8 mouse cellular contexts compared by ENCODE assay signal in genomic region chr8:70898661-70899198, GRCm38 (mm10). TPM values are rescaled to one million over a fixed set of nuclear protein-coding genes. Genes with fewer than 3 reads are reported as not detected.
DNase-seq lines count a peak whose midpoint lies in the region; ATAC-seq and TF ChIP-seq lines count a peak whose summit lies in the region.

No protein-coding gene starts in this region.

- H3K36me3 ChIP-seq in intestine, embryonic 15.5 days = peaks cover 20% of the 10 kb centered on the region
- peaks cover 22% of the 10 kb centered on the region for H3K36me3 ChIP-seq in intestine, postnatal 0 days (ENCODE audit: control insufficient read depth, insufficient read depth)
- peaks cover 31% of the 10 kb centered on the region for H3K36me3 ChIP-seq in ES-Bruce4 (ENCODE audit: control insufficient read depth, insufficient read depth, low read length, poor library complexity, severe bottlenecking)
- peaks cover 19% of the 10 kb centered on the region for H3K36me3 ChIP-seq in forebrain, embryonic 16.5 days (ENCODE audit: control insufficient read depth, insufficient read depth)
- H3K36me3 ChIP-seq in liver, postnatal 0 days (replicated peaks; ENCODE audit: insufficient read depth, low read length) = peaks cover 20% of the 10 kb centered on the region

- no peak for TF ChIP-seq POLR2A in ES-Bruce4 (IDR thresholded peaks at IDR 0.05; ENCODE audit: insufficient read depth, low read length)

- H3K4me1 ChIP-seq in intestine, embryonic 15.5 days (replicated peaks) = peaks cover 11% of the 10 kb centered on the region; the same call in 1 of the 2 replicates
- no peaks in the 10 kb centered on the region for H3K4me1 ChIP-seq in intestine, postnatal 0 days (replicated peaks; ENCODE audit: control insufficient read depth, insufficient read depth, low read length)
- H3K4me1 ChIP-seq in ES-Bruce4 (ENCODE audit: control insufficient read depth, insufficient read depth, low read length) = peaks cover 4% of the 10 kb centered on the region
- peaks cover 18% of the 10 kb centered on the region for H3K4me1 ChIP-seq in forebrain, embryonic 16.5 days (replicated peaks; ENCODE audit: control insufficient read depth, insufficient read depth, low read length)
- H3K4me1 ChIP-seq in liver, postnatal 0 days (ENCODE audit: insufficient read depth) = peaks cover 17% of the 10 kb centered on the region

- H3K27ac ChIP-seq in intestine, embryonic 15.5 days = no peak overlapping the region
- H3K27ac ChIP-seq in intestine, postnatal 0 days (ENCODE audit: low read depth, low read length) = no peak overlapping the region
- H3K27ac ChIP-seq in ES-Bruce4 (ENCODE audit: insufficient read depth, low read length) = no peak overlapping the region
- H3K27ac ChIP-seq in forebrain, embryonic 16.5 days (ENCODE audit: low read length) = no peak overlapping the region
- H3K27ac ChIP-seq in liver, postnatal 0 days (ENCODE audit: low read depth) = 0 out of 2 replicates have a peak overlapping the region, but pooled peaks have one; percentile 29

- no peaks in the 10 kb centered on the region; the same call in none of the 2 replicates for H3K27me3 ChIP-seq in intestine, embryonic 15.5 days (replicated peaks)
- no peaks in the 10 kb centered on the region for H3K27me3 ChIP-seq in intestine, postnatal 0 days (replicated peaks; ENCODE audit: control insufficient read depth, insufficient read depth, low read length)
- no peaks in the 10 kb centered on the region for H3K27me3 ChIP-seq in ES-Bruce4 (ENCODE audit: control insufficient read depth, insufficient read depth, low read length, poor library complexity, severe bottlenecking)
- H3K27me3 ChIP-seq in forebrain, embryonic 16.5 days (replicated peaks; ENCODE audit: control insufficient read depth, insufficient read depth, low read length) = peaks cover 2% of the 10 kb centered on the region
- H3K27me3 ChIP-seq in liver, postnatal 0 days (ENCODE audit: insufficient read depth, low read length) = no peaks in the 10 kb centered on the region

- no peak overlapping the region for H3K4me2 ChIP-seq in intestine, embryonic 15.5 days (replicated peaks)
- H3K4me2 ChIP-seq in intestine, postnatal 0 days (replicated peaks; ENCODE audit: low read depth) = no peak overlapping the region
- no peak overlapping the region; the same call in 1 of the 2 replicates for H3K4me2 ChIP-seq in forebrain, embryonic 16.5 days (ENCODE audit: low read length)
- H3K4me2 ChIP-seq in liver, postnatal 0 days (ENCODE audit: low read depth, low read length) = no peak overlapping the region

- DNase-seq in liver, postnatal 0 days = peak; percentile 28
- DNase-seq in frontal cortex, postnatal 25 days (ENCODE audit: low spot score in 2 of 2) = no peak
- no peak for DNase-seq in adrenal gland, adult 2 months

- peak overlapping the region; percentile 26; the same call in 1 of the 2 replicates for H3K9ac ChIP-seq in intestine, embryonic 15.5 days
- H3K9ac ChIP-seq in intestine, postnatal 0 days (ENCODE audit: low read depth, low read length) = no peak overlapping the region
- H3K9ac ChIP-seq in ES-Bruce4 (ENCODE audit: low read depth, poor library complexity, severe bottlenecking) = peak overlapping the region; percentile 87
- H3K9ac ChIP-seq in forebrain, embryonic 16.5 days (replicated peaks; ENCODE audit: low read depth, low read length) = peak overlapping the region; percentile 38; the same call in 1 of the 2 replicates
- no peak overlapping the region; the same call in 1 of the 2 replicates for H3K9ac ChIP-seq in liver, postnatal 0 days (replicated peaks)

- H3K9me3 ChIP-seq in intestine, embryonic 15.5 days = no peaks in the 10 kb centered on the region
- no peaks in the 10 kb centered on the region for H3K9me3 ChIP-seq in intestine, postnatal 0 days (ENCODE audit: control insufficient read depth)
- no peaks in the 10 kb centered on the region for H3K9me3 ChIP-seq in ES-Bruce4 (replicated peaks; ENCODE audit: control insufficient read depth, insufficient read depth, low read length, poor library complexity, severe bottlenecking)
- no peaks in the 10 kb centered on the region for H3K9me3 ChIP-seq in forebrain, embryonic 16.5 days (ENCODE audit: control insufficient read depth, low read length)
- no peaks in the 10 kb centered on the region for H3K9me3 ChIP-seq in liver, postnatal 0 days (ENCODE audit: low read length)

- no peak for TF ChIP-seq CTCF in intestine, postnatal 0 days (IDR thresholded peaks at IDR 0.05; ENCODE audit: low read depth)
- no peak for TF ChIP-seq CTCF in ES-Bruce4 (IDR thresholded peaks at IDR 0.05; ENCODE audit: low read depth, low read length)
- TF ChIP-seq CTCF in liver, postnatal 0 days (IDR thresholded peaks at IDR 0.05; ENCODE audit: low read depth) = no peak

- ATAC-seq in intestine, embryonic 15.5 days = no peak
- no peak for ATAC-seq in intestine, postnatal 0 days
- ATAC-seq in forebrain, embryonic 16.5 days = no peak
- no peak for ATAC-seq in liver, postnatal 0 days
- ATAC-seq in erythroblast, adult 5-6 weeks (replicated peaks; ENCODE audit: low FRiP score, poor library complexity, severe bottlenecking) = no peak

- H3K4me3 ChIP-seq in intestine, embryonic 15.5 days (replicated peaks) = no peak overlapping the region
- no peak overlapping the region for H3K4me3 ChIP-seq in intestine, postnatal 0 days (ENCODE audit: low read depth, low read length)
- peak overlapping the region; percentile 83; the same call in 1 of the 2 replicates for H3K4me3 ChIP-seq in ES-Bruce4 (ENCODE audit: low read depth, low read length)
- no peak overlapping the region for H3K4me3 ChIP-seq in forebrain, embryonic 16.5 days (replicated peaks; ENCODE audit: low read length)
- no peak overlapping the region for H3K4me3 ChIP-seq in liver, postnatal 0 days (ENCODE audit: low read depth, low read length)

- no peak for TF ChIP-seq EP300 in ES-Bruce4 (IDR thresholded peaks at IDR 0.05; ENCODE audit: insufficient read depth, low read depth, low read length)
- no peak for TF ChIP-seq EP300 in liver, postnatal 0 days (IDR thresholded peaks at IDR 0.05; ENCODE audit: low read depth)

- 44% methylated on average over 2 of the region's 2 CpGs for WGBS in intestine, embryonic 15.5 days
- WGBS in intestine, postnatal 0 days = 50% methylated on average over 2 of the region's 2 CpGs
- 69% methylated on average over 2 of the region's 2 CpGs for WGBS in forebrain, embryonic 16.5 days
- WGBS in liver, postnatal 0 days (ENCODE audit: insufficient replicate concordance) = 31% methylated on average over 2 of the region's 2 CpGs

RNA-seq across cellular contexts. Expression of gene Rpl18a, which starts 1.5 kb away (rescaled TPM):
- polyA plus RNA-seq in intestine, embryonic 15.5 days (2015; fragmentation: Nextera tagmentation; extraction: Ambion mirVana) = 4,170 and 4,400 TPM in 2 replicates
- 2,933 and 2,947 TPM in 2 replicates for polyA plus RNA-seq in intestine, postnatal 0 days (2015; fragmentation: Nextera tagmentation; extraction: Ambion mirVana)
- polyA plus RNA-seq in ES-Bruce4 (2011; ENCODE audit: insufficient read depth, insufficient read length, low read depth, missing spikeins) = 2,473 and 2,707 TPM in 2 replicates
- polyA plus RNA-seq in forebrain, embryonic 16.5 days (2015; fragmentation: Nextera tagmentation; extraction: Ambion mirVana) = 2,480 and 2,641 TPM in 2 replicates
- polyA plus RNA-seq in liver, postnatal 0 days (2015; fragmentation: Nextera tagmentation; extraction: Ambion mirVana) = 2,490 and 2,569 TPM in 2 replicates
- 1,597 and 1,896 TPM in 2 replicates for total RNA-seq in erythroblast, adult 5-6 weeks (2015; ENCODE audit: low replicate concordance)
- total RNA-seq in erythroblast, adult 5-6 weeks (2017; ENCODE audit: low replicate concordance) = 369 and 492 TPM in 2 replicates
- 1,000 to 10,000 TPM; 1,392 to 1,465 TPM for total RNA-seq in adrenal gland, adult 2 months (2021)
- polyA plus RNA-seq in adrenal gland, adult 2 months (2012; rRNA removed) = 4,067 and 4,322 TPM in 2 replicates

RNA-seq across cellular contexts. Expression of gene Slc5a5, which starts 6.2 kb away (rescaled TPM):
- 0.34 and 0.40 TPM in 2 replicates for polyA plus RNA-seq in intestine, embryonic 15.5 days (2015; fragmentation: Nextera tagmentation; extraction: Ambion mirVana)
- 0.20 and 0.52 TPM in 2 replicates for polyA plus RNA-seq in intestine, postnatal 0 days (2015; fragmentation: Nextera tagmentation; extraction: Ambion mirVana)
- polyA plus RNA-seq in ES-Bruce4 (2011; ENCODE audit: insufficient read depth, insufficient read length, low read depth, missing spikeins) = 13.3 TPM in 2 replicates
- 1.6 and 1.9 TPM in 2 replicates for polyA plus RNA-seq in forebrain, embryonic 16.5 days (2015; fragmentation: Nextera tagmentation; extraction: Ambion mirVana)
- polyA plus RNA-seq in liver, postnatal 0 days (2015; fragmentation: Nextera tagmentation; extraction: Ambion mirVana) = not detected in 2 replicates
- not detected in 2 replicates for total RNA-seq in erythroblast, adult 5-6 weeks (2015; ENCODE audit: low replicate concordance)
- total RNA-seq in erythroblast, adult 5-6 weeks (2017; ENCODE audit: low replicate concordance) = 0.17 TPM in 1 of 2 replicates, not detected in the other
- total RNA-seq in adrenal gland, adult 2 months (2021) = under 1 TPM in 1 of 2 experiments, not detected in 1; 0.10 TPM
- 0.12 and 0.26 TPM in 2 replicates for polyA plus RNA-seq in adrenal gland, adult 2 months (2012; rRNA removed)

RNA-seq across cellular contexts. Expression of gene Map1s, which starts 7.0 kb away (rescaled TPM):
- polyA plus RNA-seq in intestine, embryonic 15.5 days (2015; fragmentation: Nextera tagmentation; extraction: Ambion mirVana) = 36.7 and 38.6 TPM in 2 replicates
- polyA plus RNA-seq in intestine, postnatal 0 days (2015; fragmentation: Nextera tagmentation; extraction: Ambion mirVana) = 13.8 and 14.7 TPM in 2 replicates
- polyA plus RNA-seq in ES-Bruce4 (2011; ENCODE audit: insufficient read depth, insufficient read length, low read depth, missing spikeins) = 32.8 and 37.3 TPM in 2 replicates
- polyA plus RNA-seq in forebrain, embryonic 16.5 days (2015; fragmentation: Nextera tagmentation; extraction: Ambion mirVana) = 63.5 and 67.7 TPM in 2 replicates
- 8.3 and 8.7 TPM in 2 replicates for polyA plus RNA-seq in liver, postnatal 0 days (2015; fragmentation: Nextera tagmentation; extraction: Ambion mirVana)
- total RNA-seq in erythroblast, adult 5-6 weeks (2015; ENCODE audit: low replicate concordance) = 2.3 and 4.0 TPM in 2 replicates
- 2.2 and 3.1 TPM in 2 replicates for total RNA-seq in erythroblast, adult 5-6 weeks (2017; ENCODE audit: low replicate concordance)
- total RNA-seq in adrenal gland, adult 2 months (2021) = 10 to 100 TPM; 30.7 to 35.6 TPM
- 100 and 105 TPM in 2 replicates for polyA plus RNA-seq in adrenal gland, adult 2 months (2012; rRNA removed)

RNA-seq across cellular contexts. Expression of gene Ccdc124, which starts 25.0 kb away (rescaled TPM):
- polyA plus RNA-seq in intestine, embryonic 15.5 days (2015; fragmentation: Nextera tagmentation; extraction: Ambion mirVana) = 89.4 and 90.7 TPM in 2 replicates
- 61.7 and 64.3 TPM in 2 replicates for polyA plus RNA-seq in intestine, postnatal 0 days (2015; fragmentation: Nextera tagmentation; extraction: Ambion mirVana)
- polyA plus RNA-seq in ES-Bruce4 (2011; ENCODE audit: insufficient read depth, insufficient read length, low read depth, missing spikeins) = 62.8 and 67.2 TPM in 2 replicates
- 152 and 167 TPM in 2 replicates for polyA plus RNA-seq in forebrain, embryonic 16.5 days (2015; fragmentation: Nextera tagmentation; extraction: Ambion mirVana)
- polyA plus RNA-seq in liver, postnatal 0 days (2015; fragmentation: Nextera tagmentation; extraction: Ambion mirVana) = 34.3 and 37.9 TPM in 2 replicates
- 12.3 and 14.2 TPM in 2 replicates for total RNA-seq in erythroblast, adult 5-6 weeks (2015; ENCODE audit: low replicate concordance)
- 11.7 and 13.4 TPM in 2 replicates for total RNA-seq in erythroblast, adult 5-6 weeks (2017; ENCODE audit: low replicate concordance)
- 10 to 100 TPM; 65.0 TPM for total RNA-seq in adrenal gland, adult 2 months (2021)
- 52.5 and 58.3 TPM in 2 replicates for polyA plus RNA-seq in adrenal gland, adult 2 months (2012; rRNA removed)

RNA-seq across cellular contexts. Expression of gene Kcnn1, which starts 35.7 kb away (rescaled TPM):
- 2.0 TPM in 2 replicates for polyA plus RNA-seq in intestine, embryonic 15.5 days (2015; fragmentation: Nextera tagmentation; extraction: Ambion mirVana)
- 0.17 and 0.30 TPM in 2 replicates for polyA plus RNA-seq in intestine, postnatal 0 days (2015; fragmentation: Nextera tagmentation; extraction: Ambion mirVana)
- 3.2 and 3.5 TPM in 2 replicates for polyA plus RNA-seq in ES-Bruce4 (2011; ENCODE audit: insufficient read depth, insufficient read length, low read depth, missing spikeins)
- polyA plus RNA-seq in forebrain, embryonic 16.5 days (2015; fragmentation: Nextera tagmentation; extraction: Ambion mirVana) = 11.2 and 13.4 TPM in 2 replicates
- 0.19 and 0.45 TPM in 2 replicates for polyA plus RNA-seq in liver, postnatal 0 days (2015; fragmentation: Nextera tagmentation; extraction: Ambion mirVana)
- total RNA-seq in erythroblast, adult 5-6 weeks (2015; ENCODE audit: low replicate concordance) = not detected in 2 replicates
- total RNA-seq in erythroblast, adult 5-6 weeks (2017; ENCODE audit: low replicate concordance) = not detected in 2 replicates
- total RNA-seq in adrenal gland, adult 2 months (2021) = 1 to 10 TPM; 1.6 to 5.0 TPM
- 10.0 and 12.9 TPM in 2 replicates for polyA plus RNA-seq in adrenal gland, adult 2 months (2012; rRNA removed)

Comparison
In these comparisons a context has a peak if more than half of its experiments do, and no peak if none do; other contexts are left out.
1. H3K9ac ChIP-seq: peak in intestine, embryonic 15.5 days (single experiment), ES-Bruce4 (single experiment) and forebrain, embryonic 16.5 days (single experiment); none in intestine, postnatal 0 days (single experiment) and liver, postnatal 0 days (single experiment).